Mouse (Mus musculus): ENCODE data around the gene Lrrc73. TPM values are rescaled to one million over a fixed set of nuclear protein-coding genes. Genes with fewer than 3 reads are reported as not detected.
A peak's percentile ranks its signal among the peaks of the same experiment; 100 is the strongest.

Lrrc73 gene
- polyA plus RNA-seq, 1 experiment = 0.27 TPM

DNA sequence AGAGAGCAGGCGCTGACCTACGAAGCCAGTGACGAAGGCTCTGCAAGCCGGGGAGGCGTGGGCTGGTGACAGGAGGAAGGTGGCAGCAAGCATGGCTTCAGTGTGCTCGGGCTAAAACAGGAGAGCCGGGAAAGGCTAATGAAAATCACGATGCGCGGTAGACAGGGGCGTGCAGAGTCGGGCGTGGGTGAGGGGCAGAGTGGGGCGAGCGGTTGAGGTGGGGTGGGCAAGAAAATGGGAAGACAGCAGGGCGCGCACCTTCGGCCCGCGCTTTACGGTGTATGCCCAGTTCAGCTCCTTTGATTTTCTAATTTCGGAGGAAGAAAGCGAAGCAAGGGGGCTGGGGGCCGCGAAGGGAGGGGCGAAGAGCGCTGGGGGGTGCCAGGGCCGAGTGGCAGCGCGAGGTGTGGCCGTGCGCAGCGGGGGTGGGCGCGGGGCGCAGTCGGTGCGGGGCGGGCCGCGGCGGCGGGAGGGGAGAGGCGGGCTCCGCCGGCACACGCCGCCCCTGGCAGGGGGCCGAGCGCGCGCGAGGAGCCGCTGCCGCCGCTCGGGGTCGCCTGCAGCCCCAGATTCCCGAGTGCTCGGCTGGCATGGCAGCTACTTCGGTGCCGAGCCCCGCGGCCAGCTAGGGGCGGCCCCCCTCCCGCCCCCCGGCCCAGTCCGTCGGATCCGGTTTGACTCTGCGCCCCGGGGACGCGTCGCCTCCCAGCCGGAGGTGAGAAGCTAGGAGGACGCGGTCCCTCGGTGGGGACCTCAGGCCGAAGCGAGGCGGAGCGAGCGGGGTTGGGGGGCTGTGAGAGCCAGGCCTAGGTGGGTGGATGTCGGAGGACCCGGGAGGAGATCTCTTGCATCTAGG is 44.3 kb downstream of the Lrrc73 start, which contains the start of gene Dlk2:
Dlk2 (plus strand) TSS at position 58 of the 856 bp plus-strand sequence.
- peak within 1 kb of the TSS; percentile 14 for H3K4me3 ChIP-seq (replicated peaks)
- TF ChIP-seq TAL1 (IDR thresholded peaks at IDR 0.05; ENCODE audit: low read length) (no peak), GATA1 (IDR thresholded peaks at IDR 0.05; ENCODE audit: low read length) (no peak)
- no peaks in the 10 kb centered on the region for H3K36me3 ChIP-seq (ENCODE audit: control insufficient read depth)
- peaks cover 69% of the 10 kb centered on the region for H3K27me3 ChIP-seq (ENCODE audit: control insufficient read depth)
- H3K9me3 ChIP-seq (ENCODE audit: control insufficient read depth, low read length) = peaks cover 7% of the 10 kb centered on the region; the same call in 1 of the 2 replicates
- peaks cover 10% of the 10 kb centered on the region for H3K4me1 ChIP-seq (ENCODE audit: control insufficient read depth)

DNA sequence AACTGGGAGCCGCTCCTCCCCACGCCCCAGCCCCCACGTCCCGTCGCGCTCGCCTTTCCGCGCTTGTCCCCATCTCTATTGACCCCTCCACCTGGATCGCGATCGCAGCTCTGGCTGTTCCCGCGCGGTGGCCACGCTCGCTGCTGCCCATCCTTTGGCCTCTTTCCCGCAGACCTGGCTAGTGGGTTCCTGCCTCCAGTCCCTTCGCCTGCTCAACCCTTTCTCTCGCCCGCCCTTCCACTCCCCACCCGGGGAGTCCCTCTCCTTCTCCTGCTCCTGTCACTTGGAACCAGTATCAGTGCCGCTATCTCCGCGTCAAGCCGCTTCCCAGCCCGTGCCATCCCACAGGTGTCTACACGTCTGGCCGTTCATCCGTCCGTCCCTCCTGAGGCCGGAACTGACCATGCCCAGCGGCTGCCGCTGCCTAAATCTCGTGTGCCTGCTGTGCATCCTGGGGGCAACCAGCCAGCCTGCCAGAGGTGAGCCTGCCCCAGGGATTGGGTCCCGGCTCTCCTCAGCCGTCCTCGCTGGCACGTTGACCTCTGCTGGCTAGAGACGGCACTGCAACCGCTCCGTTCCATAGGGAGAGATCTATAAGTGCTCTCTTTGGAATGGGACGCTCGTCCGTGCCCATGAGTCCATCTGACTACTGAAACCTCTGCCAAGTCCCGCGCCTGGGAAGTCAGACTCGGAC is 45.0 kb downstream of the Lrrc73 start:
- Histone ChIP-seq H3K27me3 (ENCODE audit: control insufficient read depth) (peaks cover 67% of the 10 kb centered on the region), H3K4me3 (replicated peaks) (peak overlapping the region; percentile 14)

DNA sequence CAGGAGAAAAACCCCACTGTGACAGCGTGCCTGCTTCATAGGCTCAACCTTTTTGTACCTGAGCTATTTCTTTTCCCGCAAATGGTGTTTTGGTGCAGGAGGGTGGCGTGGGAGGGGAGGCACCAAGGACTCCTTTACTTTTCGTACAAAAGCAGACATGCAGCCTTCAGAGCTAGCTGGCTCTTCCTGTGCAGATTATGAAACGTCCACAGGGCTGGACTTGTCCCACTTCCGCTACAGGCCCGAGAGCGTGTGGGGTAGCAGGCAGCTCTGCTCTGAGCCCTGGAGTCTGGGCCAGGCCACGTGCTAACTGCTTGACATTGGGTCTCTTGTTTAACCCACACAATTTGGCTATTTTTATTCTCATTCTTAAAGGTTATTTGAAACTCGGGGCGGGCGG is 48.6 kb downstream of the Lrrc73 start:
- H3K36me3 ChIP-seq (ENCODE audit: control insufficient read depth) = peaks cover 9% of the 10 kb centered on the region
- H3K4me1 ChIP-seq (ENCODE audit: control insufficient read depth) = peaks cover 10% of the 10 kb centered on the region
- H3K9me3 ChIP-seq (ENCODE audit: control insufficient read depth, low read length) = peaks cover 3% of the 10 kb centered on the region; the same call in 1 of the 2 replicates
- TF ChIP-seq GATA1 (IDR thresholded peaks at IDR 0.05; ENCODE audit: low read length) = no peak
- no peak for TF ChIP-seq TAL1 (IDR thresholded peaks at IDR 0.05; ENCODE audit: low read length)
- H3K27me3 ChIP-seq (ENCODE audit: control insufficient read depth) = peaks cover 36% of the 10 kb centered on the region
- no peak overlapping the region for H3K4me3 ChIP-seq (replicated peaks)

More for the DNA sequence above, 45.0 kb downstream of the Lrrc73 start:
- Histone ChIP-seq H3K4me1 (ENCODE audit: control insufficient read depth) (peaks cover 10% of the 10 kb centered on the region), H3K36me3 (ENCODE audit: control insufficient read depth) (peaks cover 1% of the 10 kb centered on the region), H3K9me3 (ENCODE audit: control insufficient read depth, low read length) (peaks cover 7% of the 10 kb centered on the region; the same call in 1 of the 2 replicates)
- TF ChIP-seq GATA1 (IDR thresholded peaks at IDR 0.05; ENCODE audit: low read length) = no peak
- TF ChIP-seq TAL1 (IDR thresholded peaks at IDR 0.05; ENCODE audit: low read length) = no peak

DNA sequence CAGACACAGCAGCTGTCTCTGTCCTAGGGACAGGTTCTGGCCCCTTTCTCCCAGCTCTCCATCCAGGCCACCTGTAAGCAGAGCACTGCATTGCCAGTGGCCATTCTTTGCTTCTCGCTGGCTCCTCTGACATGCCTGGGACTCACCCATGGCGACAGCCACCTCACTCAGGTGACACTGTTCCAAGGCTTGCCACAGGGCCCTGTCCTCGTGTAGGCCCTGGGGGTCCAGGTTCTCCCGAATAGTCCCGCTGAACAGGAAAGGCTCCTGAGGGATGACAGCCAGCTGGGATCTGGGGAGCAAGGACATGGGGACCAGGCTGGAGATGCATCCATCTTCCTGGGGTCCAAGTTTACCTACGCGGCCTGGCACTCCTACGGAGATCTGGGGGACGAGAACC is 50.9 kb downstream of the Lrrc73 start:
- TF ChIP-seq TAL1 (IDR thresholded peaks at IDR 0.05; ENCODE audit: low read length) = no peak
- TF ChIP-seq GATA1 (IDR thresholded peaks at IDR 0.05; ENCODE audit: low read length) = no peak
- Histone ChIP-seq H3K9me3 (ENCODE audit: control insufficient read depth, low read length) (no peaks in the 10 kb centered on the region), H3K27me3 (ENCODE audit: control insufficient read depth) (peaks cover 13% of the 10 kb centered on the region), H3K4me3 (replicated peaks) (no peak overlapping the region), H3K4me1 (ENCODE audit: control insufficient read depth) (no peaks in the 10 kb centered on the region), H3K36me3 (ENCODE audit: control insufficient read depth) (peaks cover 9% of the 10 kb centered on the region)

Other genes with a start within 250 kb of the Lrrc73 start
- gene Vegfa, start 221.2 kb upstream of the Lrrc73 start, polyA plus RNA-seq (2012) = 0.86 and 1.3 TPM in 2 replicates
- 7.7 and 9.7 TPM in 2 replicates for gene Mrps18a, start 142.5 kb upstream of the Lrrc73 start, polyA plus RNA-seq (2012)
- gene Rsph9, start 109.3 kb upstream of the Lrrc73 start, polyA plus RNA-seq (2012) = 0.42 TPM in 1 of 2 replicates, not detected in the other
- gene Mad2l1bp, start 100.0 kb upstream of the Lrrc73 start, polyA plus RNA-seq (2012) = 1.4 and 4.1 TPM in 2 replicates
- 15.3 and 19.3 TPM in 2 replicates for gene Gtpbp2, start 92.5 kb upstream of the Lrrc73 start, polyA plus RNA-seq (2012)
- 0.24 and 0.27 TPM in 2 replicates for gene Polh, start 50.9 kb upstream of the Lrrc73 start, polyA plus RNA-seq (2012)
- gene Xpo5, start 50.7 kb upstream of the Lrrc73 start, polyA plus RNA-seq (2012) = 0.36 and 0.51 TPM in 2 replicates
- 1.2 and 1.6 TPM in 2 replicates for gene Polr1c, start 5.5 kb upstream of the Lrrc73 start, polyA plus RNA-seq (2012)
- 8.0 and 13.3 TPM in 2 replicates for gene Yipf3, start 5.5 kb upstream of the Lrrc73 start, polyA plus RNA-seq (2012)
- gene Tjap1, start 29.5 kb downstream of the Lrrc73 start, polyA plus RNA-seq (2012) = 11.2 and 12.7 TPM in 2 replicates
- not detected in 2 replicates for gene Dlk2, start 43.9 kb downstream of the Lrrc73 start, polyA plus RNA-seq (2012)
- gene Abcc10, start 74.8 kb downstream of the Lrrc73 start, polyA plus RNA-seq (2012) = 0.17 and 0.34 TPM in 2 replicates
- gene Zfp318, start 130.2 kb downstream of the Lrrc73 start, polyA plus RNA-seq (2012) = 0.05 and 0.13 TPM in 2 replicates
- gene Crip3, start 175.4 kb downstream of the Lrrc73 start, polyA plus RNA-seq (2012) = not detected in 2 replicates
- not detected in 2 replicates for gene Slc22a7, start 184.9 kb downstream of the Lrrc73 start, polyA plus RNA-seq (2012)
- 0.01 TPM in 2 replicates for gene Ttbk1, start 234.1 kb downstream of the Lrrc73 start, polyA plus RNA-seq (2012)
- gene Dnph1, start 243.2 kb downstream of the Lrrc73 start, polyA plus RNA-seq (2012) = 1.5 and 1.9 TPM in 2 replicates

All from erythroblast, embryonic 14.5 days (primary cell).